Mouse (Mus musculus): ENCODE measurements around the gene Aloxe3.

The Aloxe3 gene

GRCm38 (mm10) chr11:69156800-69157199, 31.1 kb downstream of the Aloxe3 start, which contains the start of gene Alox12b:
Alox12b (plus strand) TSS chr11:69156989.
- CTCF ChIA-PET = interaction anchor here (0.8 kb wide), 1 partner anchor 99 kb away, joined by 11 read pairs; no protein-coding TSS in a partner anchor

- CTCF ChIA-PET = no interaction called here
These were observed 43.6 kb downstream of the Aloxe3 start for GRCm38 (mm10) chr11:69169313-69169712.

- CTCF ChIA-PET = interaction anchor here (0.6 kb wide), 1 partner anchor 46 kb away, joined by 3 read pairs; no protein-coding TSS in a partner anchor
These were observed 45.9 kb downstream of the Aloxe3 start for GRCm38 (mm10) chr11:69171626-69172025.

- CTCF ChIA-PET = no interaction called here
These were observed 46.9 kb downstream of the Aloxe3 start for GRCm38 (mm10) chr11:69172606-69173005.

- CTCF ChIA-PET = no interaction called here
These were observed 49.0 kb downstream of the Aloxe3 start for GRCm38 (mm10) chr11:69174722-69175121.

GRCm38 (mm10) chr11:69178525-69178924, 52.8 kb downstream of the Aloxe3 start:
- CTCF ChIA-PET = no interaction called here

GRCm38 (mm10) chr11:69179512-69179911, 53.8 kb downstream of the Aloxe3 start:
- CTCF ChIA-PET = no interaction called here

- CTCF ChIA-PET = no interaction called here
These were observed 54.4 kb downstream of the Aloxe3 start for GRCm38 (mm10) chr11:69180120-69180519.

GRCm38 (mm10) chr11:69185031-69185430, 59.3 kb downstream of the Aloxe3 start:
- CTCF ChIA-PET = no interaction called here

GRCm38 (mm10) chr11:69185936-69186335, 60.2 kb downstream of the Aloxe3 start:
- CTCF ChIA-PET = no interaction called here

- CTCF ChIA-PET = no interaction called here
These were observed 67.1 kb downstream of the Aloxe3 start for GRCm38 (mm10) chr11:69192840-69193239.

- CTCF ChIA-PET = interaction anchor here (0.5 kb wide), 2 partner anchors 11 to 52 kb away, joined by 3 read pairs; no protein-coding TSS in a partner anchor
These were observed 71.1 kb downstream of the Aloxe3 start for GRCm38 (mm10) chr11:69196766-69197165.

- CTCF ChIA-PET = no interaction called here
These were observed 71.5 kb downstream of the Aloxe3 start for GRCm38 (mm10) chr11:69197194-69197593.

GRCm38 (mm10) chr11:69197743-69198142, 72.0 kb downstream of the Aloxe3 start, which contains the start of gene Alox8:
Alox8 (minus strand) TSS chr11:69197843.
- CTCF ChIA-PET = no interaction called here
